ENCODE assay signal across 10 mouse cellular contexts in the genomic region with DNA sequence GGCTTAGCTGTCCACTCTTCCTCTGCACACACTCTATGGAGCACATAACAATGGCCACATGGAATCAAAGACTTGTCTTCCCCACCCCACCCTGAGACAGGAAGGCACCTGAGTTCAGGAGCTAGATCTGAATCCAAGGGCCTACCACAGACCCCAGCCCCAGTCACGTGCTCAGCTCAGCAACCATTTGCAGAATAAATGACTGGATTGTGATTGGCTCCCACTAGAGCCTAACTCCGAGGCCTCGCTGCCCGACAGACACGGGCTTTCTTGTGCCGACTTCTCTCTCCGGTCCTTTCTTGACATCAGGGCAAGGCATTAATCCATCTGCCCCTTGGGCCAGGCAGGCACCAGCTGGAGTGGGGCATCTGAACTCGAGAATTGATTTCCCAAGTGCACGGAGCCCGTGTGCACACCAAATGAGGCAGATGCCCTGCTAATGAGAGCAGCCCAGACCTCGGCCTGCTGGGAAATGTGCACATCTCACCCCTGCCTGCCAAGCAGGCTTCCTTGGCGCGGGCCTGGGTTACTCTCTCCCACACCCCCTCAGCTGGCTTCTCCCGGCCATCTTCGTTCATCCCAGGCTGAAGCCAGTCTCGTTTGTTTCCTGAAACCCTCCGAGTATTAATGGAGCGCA.
DNase-seq lines count a peak whose midpoint lies in the region; ATAC-seq and TF ChIP-seq lines count a peak whose summit lies in the region.
"Had no signal": no experiment of that assay in that cellular context is flagged by ENCODE, and none has a peak within 500 bp of the region (broad histone marks: within the 10 kb centered on the region; RNA-seq: fewer than 3 reads in every experiment).

No protein-coding gene starts in this region.

- no peaks in the 10 kb centered on the region for H3K36me3 ChIP-seq in hindbrain, embryonic 14.5 days (replicated peaks; ENCODE audit: control insufficient read depth, insufficient read depth)
- no peaks in the 10 kb centered on the region for H3K36me3 ChIP-seq in midbrain, embryonic 16.5 days (ENCODE audit: control insufficient read depth, insufficient read depth, low read length)

- H3K9ac ChIP-seq in hindbrain, embryonic 14.5 days = peak overlapping the region; percentile 5; the same call in 1 of the 2 replicates
- H3K9ac ChIP-seq in midbrain, embryonic 16.5 days (ENCODE audit: low read depth, low read length) = peak overlapping the region; percentile 3; the same call in 1 of the 2 replicates

- no peaks in the 10 kb centered on the region for H3K9me3 ChIP-seq in hindbrain, embryonic 14.5 days (ENCODE audit: control insufficient read depth, low read length)
- no peaks in the 10 kb centered on the region for H3K9me3 ChIP-seq in midbrain, embryonic 16.5 days (replicated peaks; ENCODE audit: control insufficient read depth, low read length, poor library complexity, severe bottlenecking)

- peak; percentile 82 for ATAC-seq in hindbrain, embryonic 14.5 days (ENCODE audit: low FRiP score)
- ATAC-seq in midbrain, embryonic 16.5 days = peak; percentile 85

- H3K27me3 ChIP-seq in hindbrain, embryonic 14.5 days (ENCODE audit: control insufficient read depth, insufficient read depth, low read length) = no peaks in the 10 kb centered on the region
- H3K27me3 ChIP-seq in midbrain, embryonic 16.5 days (ENCODE audit: control insufficient read depth, insufficient read depth, low read depth, low read length) = no peaks in the 10 kb centered on the region

- no peak overlapping the region for H3K4me3 ChIP-seq in hindbrain, embryonic 14.5 days (replicated peaks; ENCODE audit: low read length)
- H3K4me3 ChIP-seq in midbrain, embryonic 16.5 days (ENCODE audit: low read depth, low read length) = no peak overlapping the region

- H3K4me1 ChIP-seq in hindbrain, embryonic 14.5 days (replicated peaks; ENCODE audit: control insufficient read depth, insufficient read depth, low read length) = peaks cover 14% of the 10 kb centered on the region
- peaks cover 9% of the 10 kb centered on the region; the same call in 1 of the 2 replicates for H3K4me1 ChIP-seq in midbrain, embryonic 16.5 days (ENCODE audit: control insufficient read depth, insufficient read depth, low read length)

- no peak for TF ChIP-seq CTCF in brain, embryonic 14.5 days (IDR thresholded peaks at IDR 0.05; ENCODE audit: borderline replicate concordance, extremely low read depth, insufficient read depth, insufficient read length)

- TF ChIP-seq POLR2A in brain, embryonic 14.5 days (IDR thresholded peaks at IDR 0.05; ENCODE audit: borderline replicate concordance, extremely low read depth, insufficient read depth, insufficient read length, poor library complexity, severe bottlenecking) = no peak

- peak overlapping the region; percentile 69 for H3K27ac ChIP-seq in hindbrain, embryonic 14.5 days
- peak overlapping the region; percentile 63 for H3K27ac ChIP-seq in midbrain, embryonic 16.5 days (ENCODE audit: low read length)
- H3K27ac ChIP-seq: kidney, postnatal 0 days had no signal

- peak; percentile 19 for DNase-seq in embryo, embryonic 10.5 days (ENCODE audit: low spot score)
- no peak for DNase-seq in embryo, embryonic 9.5 days (ENCODE audit: extremely low spot score)
- DNase-seq in brain, embryonic 14.5 days (ENCODE audit: low read depth) = peak; percentile 86
- peak; percentile 43 for DNase-seq in hindbrain, embryonic 14.5 days (ENCODE audit: low spot score)
- DNase-seq in adrenal gland, postnatal 36 days = no peak
- no peak for DNase-seq in lung, postnatal 36 days
- no peak for DNase-seq in right cerebral cortex, postnatal 4 days
- DNase-seq: cerebellum, adult 9-10 months had no signal

- WGBS in hindbrain, embryonic 14.5 days = 26% methylated on average over 18 of the region's 18 CpGs
- whole genome bisulfite sequencing in midbrain, embryonic 16.5 days = 29% methylated on average over 18 of the region's 18 CpGs

- H3K4me2 ChIP-seq in hindbrain, embryonic 14.5 days (replicated peaks) = peak overlapping the region; percentile 34
- peak overlapping the region; percentile 34 for H3K4me2 ChIP-seq in midbrain, embryonic 16.5 days (ENCODE audit: low read length)

Comparison
In these comparisons a context has a peak if more than half of its experiments do, and no peak if none do; other contexts are left out.
1. DNase-seq: peak in embryo, embryonic 10.5 days (single experiment), brain, embryonic 14.5 days (single experiment) and hindbrain, embryonic 14.5 days (single experiment); none in embryo, embryonic 9.5 days (single experiment), adrenal gland, postnatal 36 days (0 of 2), lung, postnatal 36 days (single experiment) and right cerebral cortex, postnatal 4 days (single experiment).